Comparison of ENCODE assay signal across 8 mouse cellular contexts in genomic region chr11:116672595-116672994, GRCm38 (mm10). TPM values are rescaled to one million over a fixed set of nuclear protein-coding genes. Genes with fewer than 3 reads are reported as not detected.
A peak's percentile ranks its signal among the peaks of the same experiment; 100 is the strongest.
DNase-seq lines count a peak whose midpoint lies in the region; ATAC-seq and TF ChIP-seq lines count a peak whose summit lies in the region.

No protein-coding gene starts in this region.

- H3K9ac ChIP-seq in heart, embryonic 14.5 days (ENCODE audit: low read length): peak overlapping the region; percentile 96
- H3K9ac ChIP-seq in hindbrain, embryonic 15.5 days: peak overlapping the region; percentile 73
- peak overlapping the region; percentile 71 for H3K9ac ChIP-seq in midbrain, embryonic 15.5 days

- peaks cover 7 to 33% of the 10 kb centered on the region in 2 experiments; a peak in 3 of 4 replicates for H3K4me1 ChIP-seq in heart, embryonic 14.5 days (ENCODE audit: control insufficient read depth in 2 of 2, insufficient read depth in 2 of 2, low read length in 2 of 2)
- peaks cover 11% of the 10 kb centered on the region for H3K4me1 ChIP-seq in bone marrow macrophage, adult 2 months (ENCODE audit: control insufficient read depth, insufficient read depth, low read length)
- peaks cover 40% of the 10 kb centered on the region for H3K4me1 ChIP-seq in hindbrain, embryonic 15.5 days (replicated peaks)
- peaks cover 30% of the 10 kb centered on the region for H3K4me1 ChIP-seq in midbrain, embryonic 15.5 days

- no peaks in the 10 kb centered on the region; the same call in 1 of the 2 replicates for H3K27me3 ChIP-seq in heart, embryonic 14.5 days (ENCODE audit: control insufficient read depth, insufficient read depth, low read length)
- H3K27me3 ChIP-seq in hindbrain, embryonic 15.5 days: no peaks in the 10 kb centered on the region
- H3K27me3 ChIP-seq in midbrain, embryonic 15.5 days (replicated peaks): no peaks in the 10 kb centered on the region

- ATAC-seq in heart, embryonic 14.5 days (ENCODE audit: insufficient number of reproducible peaks, insufficient read depth, low FRiP score, low read depth): no peak
- no peak for ATAC-seq in hindbrain, embryonic 15.5 days (ENCODE audit: low FRiP score, low read depth)
- ATAC-seq in midbrain, embryonic 15.5 days (replicated peaks): no peak

- H3K4me2 ChIP-seq in heart, embryonic 14.5 days (ENCODE audit: low read length): peak overlapping the region; percentile 86
- peak overlapping the region; percentile 81 for H3K4me2 ChIP-seq in hindbrain, embryonic 15.5 days
- peak overlapping the region; percentile 85 for H3K4me2 ChIP-seq in midbrain, embryonic 15.5 days

- TF ChIP-seq CTCF in bone marrow macrophage, adult 2 months (IDR thresholded peaks at IDR 0.05; ENCODE audit: low read depth, low read length): no peak

- 21% methylated on average over 7 of the region's 7 CpGs for WGBS in heart, embryonic 14.5 days
- WGBS in hindbrain, embryonic 15.5 days: 18% methylated on average over 7 of the region's 7 CpGs
- WGBS in midbrain, embryonic 15.5 days: 24% methylated on average over 7 of the region's 7 CpGs

- intact Hi-C loops in heart, postnatal 36 days (cut with DNase I): no loop called here

- peak overlapping the region; percentile 73 to 78 for H3K4me3 ChIP-seq in heart, embryonic 14.5 days (ENCODE audit: control insufficient read depth in 1 of 2, insufficient read depth in 1 of 2, low read depth in 1 of 2, low read length in 2 of 2)
- peak overlapping the region; percentile 99 for H3K4me3 ChIP-seq in bone marrow macrophage, adult 2 months (ENCODE audit: insufficient read depth, low read length)
- peak overlapping the region; percentile 65 for H3K4me3 ChIP-seq in hindbrain, embryonic 15.5 days
- H3K4me3 ChIP-seq in midbrain, embryonic 15.5 days: peak overlapping the region; percentile 62

- H3K9me3 ChIP-seq in heart, embryonic 14.5 days (ENCODE audit: control insufficient read depth, low read length): no peaks in the 10 kb centered on the region
- H3K9me3 ChIP-seq in hindbrain, embryonic 15.5 days: no peaks in the 10 kb centered on the region
- H3K9me3 ChIP-seq in midbrain, embryonic 15.5 days: no peaks in the 10 kb centered on the region

- TF ChIP-seq POLR2A in bone marrow macrophage, adult 2 months (IDR thresholded peaks at IDR 0.05; ENCODE audit: borderline replicate concordance, low read depth, low read length): no peak

- H3K27ac ChIP-seq in heart, embryonic 14.5 days (replicated peaks in 1 of 2; ENCODE audit: control insufficient read depth in 1 of 2, insufficient read depth in 1 of 2, low read depth in 2 of 2, low read length in 2 of 2): no peak overlapping the region
- peak overlapping the region; percentile 77 for H3K27ac ChIP-seq in bone marrow macrophage, adult 2 months (ENCODE audit: insufficient read depth, low read depth, low read length)
- H3K27ac ChIP-seq in hindbrain, embryonic 15.5 days (replicated peaks): no peak overlapping the region
- no peak overlapping the region for H3K27ac ChIP-seq in midbrain, embryonic 15.5 days

- H3K36me3 ChIP-seq in heart, embryonic 14.5 days (ENCODE audit: control insufficient read depth, insufficient read depth, low read length): peaks cover 50% of the 10 kb centered on the region
- peaks cover 37% of the 10 kb centered on the region for H3K36me3 ChIP-seq in hindbrain, embryonic 15.5 days
- H3K36me3 ChIP-seq in midbrain, embryonic 15.5 days (replicated peaks): peaks cover 38% of the 10 kb centered on the region; the same call in 1 of the 2 replicates

- no peak for DNase-seq in heart, postnatal 36 days
- no peak for DNase-seq in left cerebral cortex, adult 11 months (ENCODE audit: low spot score)
- DNase-seq in cerebellum, adult 9-11 months: no peak
- DNase-seq in layer of hippocampus, postnatal 36 days: no peak

RNA-seq across cellular contexts. Expression of gene Cygb, which starts 18.5 kb away (rescaled TPM):
- polyA plus RNA-seq in heart, embryonic 14.5 days (2014; fragmentation: Nextera tagmentation; extraction: Ambion mirVana): 5.8 and 6.7 TPM in 2 replicates
- total RNA-seq in heart, postnatal 36 days (2021): 10 to 100 TPM; 39.8 to 50.8 TPM
- not detected in 2 replicates for polyA plus RNA-seq in bone marrow macrophage, adult 2 months (2012; ENCODE audit: insufficient read depth, insufficient read length, missing spikeins)
- polyA plus RNA-seq in hindbrain, embryonic 15.5 days (2015; fragmentation: Nextera tagmentation; extraction: Ambion mirVana): 25.7 and 29.1 TPM in 2 replicates
- 23.3 and 24.4 TPM in 2 replicates for polyA plus RNA-seq in midbrain, embryonic 15.5 days (2015; fragmentation: Nextera tagmentation; extraction: Ambion mirVana)
- 10 to 100 TPM; 72.2 to 74.8 TPM for total RNA-seq in layer of hippocampus, postnatal 36 days (2021)

RNA-seq across cellular contexts. Expression of gene Prcd, which starts 19.3 kb away (rescaled TPM):
- 1.3 and 1.9 TPM in 2 replicates for polyA plus RNA-seq in heart, embryonic 14.5 days (2014; fragmentation: Nextera tagmentation; extraction: Ambion mirVana)
- 1 to 10 TPM in 1 of 2 experiments, under 1 TPM in 1; 0.97 to 1.8 TPM for total RNA-seq in heart, postnatal 36 days (2021)
- polyA plus RNA-seq in bone marrow macrophage, adult 2 months (2012; ENCODE audit: insufficient read depth, insufficient read length, missing spikeins): not detected in 2 replicates
- polyA plus RNA-seq in hindbrain, embryonic 15.5 days (2015; fragmentation: Nextera tagmentation; extraction: Ambion mirVana): 2.8 and 3.8 TPM in 2 replicates
- polyA plus RNA-seq in midbrain, embryonic 15.5 days (2015; fragmentation: Nextera tagmentation; extraction: Ambion mirVana): 1.5 and 3.0 TPM in 2 replicates
- total RNA-seq in layer of hippocampus, postnatal 36 days (2021): 1 to 10 TPM; 5.0 to 5.2 TPM

RNA-seq across cellular contexts. Expression of gene Rhbdf2, which starts 45.8 kb away (rescaled TPM):
- polyA plus RNA-seq in heart, embryonic 14.5 days (2014; fragmentation: Nextera tagmentation; extraction: Ambion mirVana): 6.4 and 6.6 TPM in 2 replicates
- total RNA-seq in heart, postnatal 36 days (2021): 10 to 100 TPM; 10.3 to 15.3 TPM
- polyA plus RNA-seq in bone marrow macrophage, adult 2 months (2012; ENCODE audit: insufficient read depth, insufficient read length, missing spikeins): 37.5 and 39.0 TPM in 2 replicates
- 1.1 and 1.6 TPM in 2 replicates for polyA plus RNA-seq in hindbrain, embryonic 15.5 days (2015; fragmentation: Nextera tagmentation; extraction: Ambion mirVana)
- polyA plus RNA-seq in midbrain, embryonic 15.5 days (2015; fragmentation: Nextera tagmentation; extraction: Ambion mirVana): 0.83 TPM in 2 replicates
- 1 to 10 TPM in 1 of 2 experiments, under 1 TPM in 1; 0.90 to 1.4 TPM for total RNA-seq in layer of hippocampus, postnatal 36 days (2021)
